Mouse (Mus musculus): Measurements from ENCODE around the gene Trpm5.

Gene Trpm5

GRCm38 (mm10) chr7:143058221-143058697, 36.2 kb downstream of the Trpm5 start:
- DNase-seq (ENCODE audit: low spot score in 2 of 2) = no peak

GRCm38 (mm10) chr7:143057667-143058220, 36.7 kb downstream of the Trpm5 start:
- no peak for DNase-seq (ENCODE audit: low spot score in 2 of 2)

- DNase-seq (ENCODE audit: low spot score in 2 of 2) = no peak
These were observed 37.4 kb downstream of the Trpm5 start for GRCm38 (mm10) chr7:143057023-143057422.

GRCm38 (mm10) chr7:143055499-143056186, 38.8 kb downstream of the Trpm5 start:
- DNase-seq (ENCODE audit: low spot score in 2 of 2) = no peak

- DNase-seq (ENCODE audit: low spot score in 2 of 2) = no peak
These were observed 39.4 kb downstream of the Trpm5 start for GRCm38 (mm10) chr7:143055001-143055400.

GRCm38 (mm10) chr7:143054612-143054965, 39.9 kb downstream of the Trpm5 start:
- no peak for DNase-seq (ENCODE audit: low spot score in 2 of 2)

GRCm38 (mm10) chr7:143053961-143054611, 40.4 kb downstream of the Trpm5 start:
- no peak for DNase-seq (ENCODE audit: low spot score in 2 of 2)

GRCm38 (mm10) chr7:143053008-143053899, 41.2 kb downstream of the Trpm5 start:
- DNase-seq (ENCODE audit: low spot score in 2 of 2) = peak; percentile 63 to 64

- DNase-seq (ENCODE audit: low spot score in 2 of 2) = peak; percentile 69 to 80
These were observed 41.8 kb downstream of the Trpm5 start, which contains the start of gene Cd81 for GRCm38 (mm10) chr7:143052626-143053007. Gene Cd81, plus strand, starts transcription at chr7:143052739.

GRCm38 (mm10) chr7:143051316-143051715, 43.1 kb downstream of the Trpm5 start:
- no peak for DNase-seq (ENCODE audit: low spot score in 2 of 2)

GRCm38 (mm10) chr7:143049841-143050816, 44.3 kb downstream of the Trpm5 start:
- DNase-seq (ENCODE audit: low spot score in 2 of 2) = no peak

GRCm38 (mm10) chr7:143049331-143049730, 45.1 kb downstream of the Trpm5 start:
- no peak for DNase-seq (ENCODE audit: low spot score in 2 of 2)

GRCm38 (mm10) chr7:143046358-143046757, 48.1 kb downstream of the Trpm5 start:
- DNase-seq (ENCODE audit: low spot score in 2 of 2) = no peak

- no peak for DNase-seq (ENCODE audit: low spot score in 2 of 2)
These were observed 49.6 kb downstream of the Trpm5 start for GRCm38 (mm10) chr7:143044826-143045206.

GRCm38 (mm10) chr7:143044049-143044825, 50.2 kb downstream of the Trpm5 start:
- DNase-seq (ENCODE audit: low spot score in 2 of 2) = no peak

GRCm38 (mm10) chr7:143042897-143043300, 51.5 kb downstream of the Trpm5 start:
- DNase-seq (ENCODE audit: low spot score in 2 of 2) = no peak

GRCm38 (mm10) chr7:143042089-143042488, 52.4 kb downstream of the Trpm5 start:
- no peak for DNase-seq (ENCODE audit: low spot score in 2 of 2)

- DNase-seq (ENCODE audit: low spot score in 2 of 2) = no peak
These were observed 53.2 kb downstream of the Trpm5 start for GRCm38 (mm10) chr7:143041138-143041822.

GRCm38 (mm10) chr7:143040561-143040960, 53.9 kb downstream of the Trpm5 start:
- no peak for DNase-seq (ENCODE audit: low spot score in 2 of 2)
